Mouse (Mus musculus) liver, embryonic 11.5 days (tissue): ENCODE measurements around the gene Ap2a1. TPM values are rescaled to one million over a fixed set of nuclear protein-coding genes. Genes with fewer than 3 reads are reported as not detected.

Source experiments
- ATAC-seq: fragments of 200-750 bp; cut with Nextera tagmentation; replicated peaks from 2 replicates; pipeline ENCODE4 v1.8.0; 2017; ENCODE audit warnings: moderate number of reproducible peaks, mild to moderate bottlenecking, moderate TSS enrichment, moderate library complexity; ENCODE audit not compliant: low FRiP score
- DNase-seq: peaks from one replicate; pipeline ENCODE4 v3.0.0-alpha.2; 2017; ENCODE audit warnings: low spot score
- H3K27ac ChIP-seq: fragments of 300-500 bp; sonication (generic); 2 replicates; pipeline ENCODE4 v1.5.1; 2014; ENCODE audit warnings: mild to moderate bottlenecking, low read depth, low read length, control low read depth
- H3K27me3 ChIP-seq: fragments of 300-500 bp; sonication (generic); replicated peaks from 2 replicates; pipeline ENCODE4 v1.6.1; 2014; ENCODE audit warnings: low read length, mixed read lengths; ENCODE audit not compliant: control insufficient read depth, insufficient read depth
- H3K36me3 ChIP-seq: fragments of 300-500 bp; sonication (generic); 2 replicates; pipeline ENCODE4 v1.6.1; 2014; ENCODE audit warnings: mild to moderate bottlenecking, low read length, moderate library complexity, mixed read lengths; ENCODE audit not compliant: control insufficient read depth, insufficient read depth
- H3K4me1 ChIP-seq: fragments of 300-500 bp; sonication (generic); replicated peaks from 2 replicates; pipeline ENCODE4 v1.6.1; 2014; ENCODE audit warnings: low read length, mixed read lengths; ENCODE audit not compliant: control insufficient read depth, insufficient read depth
- H3K4me2 ChIP-seq: fragments of 300-500 bp; sonication (generic); 2 replicates; pipeline ENCODE4 v1.6.1; 2014; ENCODE audit warnings: mild to moderate bottlenecking, control low read depth, moderate library complexity
- H3K4me3 ChIP-seq: fragments of 300-500 bp; sonication (generic); 2 replicates; pipeline ENCODE4 v1.5.1; 2014; ENCODE audit warnings: low read depth, low read length, control low read depth
- H3K9ac ChIP-seq: fragments of 300-500 bp; sonication (generic); 2 replicates; pipeline ENCODE4 v1.6.1; 2014; ENCODE audit warnings: low read depth, low read length, control low read depth
- H3K9me3 ChIP-seq: fragments of 300-500 bp; sonication (generic); 2 replicates; pipeline ENCODE4 v1.6.1; 2016; ENCODE audit warnings: low read length, inconsistent platforms, mixed read lengths; ENCODE audit not compliant: control insufficient read depth
- WGBS: fragments of 180-500 bp; shearing (Covaris S2); extraction: QIAGEN DNeasy Blood & Tissue Kit; methylation state at CpG from one replicate; pipeline ENCODE4 v1.1.7; 2014; 5-methylcytosine and 5-hydroxymethylcytosine counted together
- polyA plus RNA-seq: library from polyadenylated mRNA; unstranded; fragments of >200 nt; fragmentation: Nextera tagmentation; extraction: Ambion mirVana; gene quantifications from 2 replicates; pipeline ENCODE4 v1.2.1, GENCODE M21; 2014

Ap2a1 gene
- polyA plus RNA-seq, 1 experiment from 2014 or later = 100 TPM

DNA sequence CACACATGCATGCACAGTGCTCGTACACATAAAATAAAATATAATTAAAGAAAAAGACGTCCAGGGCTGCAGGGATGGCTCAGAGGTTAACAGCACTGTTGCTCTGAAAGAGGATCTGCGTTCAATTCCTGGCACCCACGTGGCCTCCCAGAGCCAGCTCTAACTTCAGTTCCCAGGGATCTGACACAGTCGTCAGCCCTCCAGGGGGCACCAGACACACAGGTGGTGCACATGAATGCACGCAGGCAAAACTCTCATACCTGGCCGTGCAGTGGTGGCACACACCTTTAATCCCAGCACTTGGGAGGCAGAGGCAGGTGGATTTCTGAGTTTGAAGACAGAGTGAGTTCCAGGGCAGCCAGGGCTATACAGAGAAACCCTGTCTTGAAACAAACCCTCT lies 36.7 kb upstream of the Ap2a1 start:
- DNase-seq = no peak
- H3K4me1 ChIP-seq = peaks cover 9% of the 10 kb centered on the region; the same call in 1 of the 2 replicates
- no peak overlapping the region for H3K4me3 ChIP-seq
- H3K9ac ChIP-seq = no peak overlapping the region
- 74% methylated on average over 7 of the region's 7 CpGs for WGBS
- H3K4me2 ChIP-seq = no peak overlapping the region
- H3K27ac ChIP-seq = no peak overlapping the region
- ATAC-seq = no peak
- no peaks in the 10 kb centered on the region for H3K27me3 ChIP-seq
- H3K36me3 ChIP-seq = no peaks in the 10 kb centered on the region; the same call in 1 of the 2 replicates
- H3K9me3 ChIP-seq = no peaks in the 10 kb centered on the region

GRCm38 (mm10) chr7:44964990-44965389 lies 35.7 kb upstream of the Ap2a1 start:
- peaks cover 6% of the 10 kb centered on the region; the same call in 1 of the 2 replicates for H3K4me1 ChIP-seq
- no peak overlapping the region for H3K27ac ChIP-seq
- ATAC-seq (no peak), DNase-seq (no peak)
- no peaks in the 10 kb centered on the region for H3K27me3 ChIP-seq
- no peaks in the 10 kb centered on the region for H3K9me3 ChIP-seq
- H3K4me2 ChIP-seq = no peak overlapping the region
- 88% methylated on average over 13 of the region's 13 CpGs for whole genome bisulfite sequencing
- H3K4me3 ChIP-seq = no peak overlapping the region
- no peaks in the 10 kb centered on the region; the same call in 1 of the 2 replicates for H3K36me3 ChIP-seq
- no peak overlapping the region for H3K9ac ChIP-seq

DNA sequence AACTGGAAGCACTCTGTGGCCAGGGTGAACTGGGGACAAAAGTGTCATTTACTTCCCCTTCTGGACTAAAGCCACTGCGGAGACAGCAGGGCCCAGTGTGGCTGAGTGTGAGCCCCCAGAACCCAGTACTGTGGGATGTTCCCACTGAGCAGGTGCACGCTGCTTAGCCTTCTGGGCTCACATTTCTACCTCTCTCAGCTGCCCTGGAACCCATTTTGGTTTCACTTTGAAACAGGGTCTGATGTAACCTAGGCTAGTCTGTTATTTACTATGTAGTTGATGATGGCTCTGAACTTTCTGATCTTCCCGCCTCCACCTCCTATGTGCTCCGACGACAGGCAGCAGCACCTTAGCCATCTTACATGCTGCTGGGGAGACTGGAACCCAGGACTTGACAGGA lies 33.5 kb upstream of the Ap2a1 start:
- H3K4me1 ChIP-seq = peaks cover 6% of the 10 kb centered on the region; the same call in 1 of the 2 replicates
- no peak overlapping the region for H3K27ac ChIP-seq
- WGBS = 80% methylated on average over 5 of the region's 5 CpGs
- no peak overlapping the region for H3K4me3 ChIP-seq
- ATAC-seq (no peak), DNase-seq (no peak)
- no peak overlapping the region for H3K4me2 ChIP-seq
- no peaks in the 10 kb centered on the region for H3K27me3 ChIP-seq
- H3K9ac ChIP-seq = no peak overlapping the region
- H3K9me3 ChIP-seq = no peaks in the 10 kb centered on the region
- no peaks in the 10 kb centered on the region; the same call in 1 of the 2 replicates for H3K36me3 ChIP-seq

DNA sequence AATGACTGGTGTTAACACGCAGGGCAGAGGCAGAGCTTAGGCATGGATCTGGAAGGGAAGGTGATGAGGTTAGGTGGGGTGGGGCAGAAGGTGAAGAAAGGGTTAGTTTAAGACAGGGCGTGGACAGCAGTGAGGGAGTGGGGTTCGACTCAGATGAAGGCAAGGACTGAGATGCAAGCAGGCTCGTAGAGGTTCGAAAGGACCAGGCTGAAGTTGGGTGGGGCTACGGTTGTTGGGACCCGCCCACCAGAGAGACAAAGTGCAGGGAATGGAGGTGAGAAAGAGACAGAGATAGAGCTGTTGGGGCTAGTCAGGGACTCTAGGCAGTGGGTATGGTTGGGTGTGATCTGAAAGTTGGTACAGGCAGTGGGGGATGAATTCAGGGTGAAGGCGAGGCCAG lies 33.0 kb upstream of the Ap2a1 start:
- no peak overlapping the region for H3K4me2 ChIP-seq
- H3K27me3 ChIP-seq = no peaks in the 10 kb centered on the region
- no peak for ATAC-seq
- H3K27ac ChIP-seq = no peak overlapping the region
- 62% methylated on average over 8 of the region's 8 CpGs for WGBS
- no peaks in the 10 kb centered on the region for H3K9me3 ChIP-seq
- no peak overlapping the region for H3K9ac ChIP-seq
- H3K4me1 ChIP-seq = peaks cover 6% of the 10 kb centered on the region; the same call in 1 of the 2 replicates
- DNase-seq = no peak
- no peak overlapping the region for H3K4me3 ChIP-seq
- no peaks in the 10 kb centered on the region; the same call in 1 of the 2 replicates for H3K36me3 ChIP-seq

DNA sequence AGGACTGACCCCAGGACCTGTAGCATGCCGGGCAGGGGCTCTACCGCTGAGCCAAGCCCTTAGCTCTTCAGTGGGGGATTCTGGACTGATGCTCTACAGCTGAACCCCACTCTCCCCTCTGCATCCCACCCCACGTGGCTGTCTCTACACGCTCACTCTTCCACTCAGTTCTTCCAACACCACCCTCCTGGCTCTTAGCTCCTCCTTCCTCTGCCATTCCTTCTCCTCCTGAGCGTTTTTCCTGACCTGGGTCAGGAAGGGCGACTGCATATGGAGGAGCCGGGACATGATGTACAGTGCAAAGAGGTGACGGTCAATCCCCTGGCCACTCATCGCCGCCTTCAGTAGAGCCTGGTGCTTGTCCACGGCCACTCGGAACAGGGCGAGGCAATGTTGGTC lies 31.2 kb upstream of the Ap2a1 start:
- Histone ChIP-seq H3K36me3 (no peaks in the 10 kb centered on the region; the same call in 1 of the 2 replicates), H3K9ac (no peak overlapping the region), H3K27ac (no peak overlapping the region), H3K27me3 (no peaks in the 10 kb centered on the region), H3K9me3 (no peaks in the 10 kb centered on the region), H3K4me3 (no peak overlapping the region), H3K4me2 (no peak overlapping the region), H3K4me1 (peaks cover 6% of the 10 kb centered on the region; the same call in 1 of the 2 replicates)
- WGBS = 78% methylated on average over 13 of the region's 13 CpGs
- ATAC-seq = no peak
- no peak for DNase-seq

- no peaks in the 10 kb centered on the region; the same call in 1 of the 2 replicates for H3K36me3 ChIP-seq
- no peak overlapping the region for H3K4me2 ChIP-seq
- no peak for ATAC-seq
- DNase-seq = no peak
- no peak overlapping the region for H3K4me3 ChIP-seq
- H3K27ac ChIP-seq = no peak overlapping the region
- no peaks in the 10 kb centered on the region for H3K27me3 ChIP-seq
- peaks cover 6% of the 10 kb centered on the region; the same call in 1 of the 2 replicates for H3K4me1 ChIP-seq
- 75% methylated on average over 10 of the region's 10 CpGs for WGBS
- no peaks in the 10 kb centered on the region for H3K9me3 ChIP-seq
- H3K9ac ChIP-seq = no peak overlapping the region
Measured at GRCm38 (mm10) chr7:44959874-44960511, 30.7 kb upstream of the Ap2a1 start.

- Histone ChIP-seq H3K4me2 (no peak overlapping the region), H3K9ac (no peak overlapping the region), H3K27me3 (no peaks in the 10 kb centered on the region), H3K4me1 (peaks cover 6% of the 10 kb centered on the region; the same call in 1 of the 2 replicates), H3K36me3 (no peaks in the 10 kb centered on the region; the same call in 1 of the 2 replicates), H3K27ac (no peak overlapping the region), H3K4me3 (no peak overlapping the region), H3K9me3 (no peaks in the 10 kb centered on the region)
- no peak for ATAC-seq
- WGBS = 64% methylated on average over 8 of the region's 8 CpGs
- no peak for DNase-seq
Measured at GRCm38 (mm10) chr7:44959281-44959680, 30.0 kb upstream of the Ap2a1 start.

GRCm38 (mm10) chr7:44958208-44958607 lies 28.9 kb upstream of the Ap2a1 start:
- Histone ChIP-seq H3K27me3 (no peaks in the 10 kb centered on the region), H3K4me2 (no peak overlapping the region), H3K36me3 (no peaks in the 10 kb centered on the region), H3K9ac (no peak overlapping the region), H3K4me1 (peaks cover 6% of the 10 kb centered on the region; the same call in 1 of the 2 replicates), H3K4me3 (no peak overlapping the region), H3K27ac (no peak overlapping the region), H3K9me3 (no peaks in the 10 kb centered on the region)
- WGBS = 39% methylated on average over 7 of the region's 7 CpGs
- ATAC-seq (no peak), DNase-seq (no peak)
